Mouse (Mus musculus) neural tube, embryonic 14.5 days (tissue): Measurements from ENCODE around the gene Fastkd5. TPM values are rescaled to one million over a fixed set of nuclear protein-coding genes. Genes with fewer than 3 reads are reported as not detected.
A peak's percentile ranks its signal among the peaks of the same experiment; 100 is the strongest.

Experiments used
- ATAC-seq: fragments of 200-750 bp; cut with Nextera tagmentation; 2 replicates; pipeline ENCODE4 v1.8.0; 2017; ENCODE audit warnings: low read depth, mild to moderate bottlenecking, moderate TSS enrichment, moderate library complexity
- H3K27ac ChIP-seq: fragments of 300-500 bp; sonication (generic); 2 replicates; pipeline ENCODE4 v1.5.1; 2014; ENCODE audit warnings: low read depth, mild to moderate bottlenecking, control low read depth, low read length, moderate library complexity, mixed read lengths
- H3K27me3 ChIP-seq: fragments of 300-500 bp; sonication (generic); 2 replicates; pipeline ENCODE4 v1.6.1; 2014; ENCODE audit warnings: low read length; ENCODE audit not compliant: control insufficient read depth, insufficient read depth
- H3K36me3 ChIP-seq: fragments of 300-500 bp; sonication (generic); 2 replicates; pipeline ENCODE4 v1.6.1; 2014; ENCODE audit warnings: low read length, mixed read lengths; ENCODE audit not compliant: control insufficient read depth, insufficient read depth
- H3K4me1 ChIP-seq: fragments of 300-500 bp; sonication (generic); 2 replicates; pipeline ENCODE4 v1.6.1; 2014; ENCODE audit warnings: low read length; ENCODE audit not compliant: control insufficient read depth, insufficient read depth
- H3K4me2 ChIP-seq: fragments of 300-500 bp; sonication (generic); 2 replicates; pipeline ENCODE4 v1.6.1; 2014; ENCODE audit warnings: mild to moderate bottlenecking, low read depth, low read length, control low read depth
- H3K4me3 ChIP-seq: fragments of 300-500 bp; sonication (generic); 2 replicates; pipeline ENCODE4 v1.5.1; 2014; ENCODE audit warnings: low read depth, low read length, control low read depth, mixed read lengths
- H3K9ac ChIP-seq: fragments of 300-500 bp; sonication (generic); replicated peaks from 2 replicates; pipeline ENCODE4 v1.6.1; 2014; ENCODE audit warnings: low read depth, mild to moderate bottlenecking, control low read depth, low read length, mixed read lengths
- H3K9me3 ChIP-seq: fragments of 300-500 bp; sonication (generic); 2 replicates; pipeline ENCODE4 v1.6.1; 2016; ENCODE audit warnings: low read length; ENCODE audit not compliant: control insufficient read depth
- WGBS: fragments of 180-500 bp; shearing (Covaris S2); extraction: QIAGEN DNeasy Blood & Tissue Kit; methylation state at CpG from one replicate; pipeline ENCODE4 v1.1.7; 2014; 5-methylcytosine and 5-hydroxymethylcytosine counted together
- polyA plus RNA-seq: library from polyadenylated mRNA; unstranded; fragments of >200 nt; fragmentation: Nextera tagmentation; extraction: Ambion mirVana; gene quantifications from 2 replicates; pipeline ENCODE4 v1.2.1, GENCODE M21; 2014

The Fastkd5 gene
- polyA plus RNA-seq, 1 experiment from 2014 or later = 12.4 TPM

GRCm38 (mm10) chr2:130589157-130589556, 40.7 kb downstream of the Fastkd5 start:
- Histone ChIP-seq H3K36me3 (peaks cover 12% of the 10 kb centered on the region; the same call in 1 of the 2 replicates), H3K4me3 (no peak overlapping the region), H3K4me2 (no peak overlapping the region), H3K9ac (no peak overlapping the region), H3K4me1 (no peaks in the 10 kb centered on the region), H3K27ac (no peak overlapping the region), H3K9me3 (no peaks in the 10 kb centered on the region), H3K27me3 (no peaks in the 10 kb centered on the region)
- WGBS = 61% methylated on average over 4 of the region's 4 CpGs
- no peak for ATAC-seq

- H3K4me1 ChIP-seq = no peaks in the 10 kb centered on the region
- H3K27ac ChIP-seq = no peak overlapping the region
- ATAC-seq = no peak
- H3K9me3 ChIP-seq = no peaks in the 10 kb centered on the region
- no peak overlapping the region for H3K4me3 ChIP-seq
- no peak overlapping the region for H3K9ac ChIP-seq
- H3K27me3 ChIP-seq = no peaks in the 10 kb centered on the region
- 90% methylated on average over 2 of the region's 2 CpGs for WGBS
- peaks cover 12% of the 10 kb centered on the region; the same call in 1 of the 2 replicates for H3K36me3 ChIP-seq
- H3K4me2 ChIP-seq = no peak overlapping the region
Measured at GRCm38 (mm10) chr2:130588373-130588772, 41.5 kb downstream of the Fastkd5 start.

GRCm38 (mm10) chr2:130586016-130586415, 43.8 kb downstream of the Fastkd5 start:
- Histone ChIP-seq H3K4me1 (no peaks in the 10 kb centered on the region), H3K9me3 (no peaks in the 10 kb centered on the region), H3K36me3 (peaks cover 8% of the 10 kb centered on the region; the same call in 1 of the 2 replicates), H3K27me3 (peaks cover 6% of the 10 kb centered on the region; the same call in 1 of the 2 replicates), H3K4me2 (no peak overlapping the region), H3K9ac (no peak overlapping the region), H3K4me3 (no peak overlapping the region), H3K27ac (no peak overlapping the region)
- 86% methylated on average over 6 of the region's 6 CpGs for WGBS
- ATAC-seq = no peak

GRCm38 (mm10) chr2:130583902-130584560, 45.8 kb downstream of the Fastkd5 start:
- H3K4me1 ChIP-seq = no peaks in the 10 kb centered on the region
- no peaks in the 10 kb centered on the region for H3K36me3 ChIP-seq
- H3K9ac ChIP-seq = no peak overlapping the region
- H3K4me3 ChIP-seq = no peak overlapping the region
- no peak overlapping the region for H3K4me2 ChIP-seq
- H3K27me3 ChIP-seq = peaks cover 20% of the 10 kb centered on the region
- no peak overlapping the region for H3K27ac ChIP-seq
- no peaks in the 10 kb centered on the region for H3K9me3 ChIP-seq
- 79% methylated on average over 10 of the region's 10 CpGs for WGBS
- ATAC-seq = no peak

GRCm38 (mm10) chr2:130582552-130582951, 47.3 kb downstream of the Fastkd5 start, which contains the start of gene Avp:
Gene Avp (minus strand): TSS chr2:130582554.
- Histone ChIP-seq H3K9me3 (no peaks in the 10 kb centered on the region), H3K27me3 (peaks cover 30% of the 10 kb centered on the region), H3K36me3 (no peaks in the 10 kb centered on the region), H3K9ac (no peak within 1 kb of the TSS), H3K27ac (no peak within 1 kb of the TSS), H3K4me2 (no peak within 1 kb of the TSS), H3K4me1 (0 out of 2 replicates have a peak, but pooled peaks cover 2% of the 10 kb centered on the region), H3K4me3 (no peak within 1 kb of the TSS)
- 33% methylated on average over 10 of the region's 10 CpGs for WGBS
- no peak for ATAC-seq

DNA sequence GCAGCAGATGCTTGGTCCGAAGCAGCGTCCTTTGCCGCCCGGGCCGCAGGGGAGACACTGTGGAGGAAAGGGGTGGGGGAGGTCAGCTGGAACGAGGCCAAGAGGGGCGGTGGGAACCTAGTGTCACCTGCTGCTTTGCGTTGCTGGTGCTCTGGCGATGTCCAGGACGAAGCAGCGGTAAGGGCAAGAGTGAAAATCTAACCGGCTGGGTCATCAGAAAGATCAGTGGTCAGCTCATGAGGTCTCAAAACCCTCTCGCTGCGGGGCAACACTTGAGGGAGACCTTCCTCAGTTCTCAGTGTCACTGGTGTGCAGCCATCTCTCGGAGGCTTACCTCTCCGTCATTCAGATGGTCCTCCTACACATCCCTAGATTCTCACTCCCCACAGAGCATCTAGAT, 48.6 kb downstream of the Fastkd5 start:
- no peak overlapping the region for H3K27ac ChIP-seq
- peak overlapping the region; percentile 32; the same call in 1 of the 2 replicates for H3K4me2 ChIP-seq
- H3K9ac ChIP-seq = no peak overlapping the region
- 2% methylated on average over 15 of the region's 16 CpGs for WGBS
- H3K4me1 ChIP-seq = 0 out of 2 replicates have a peak, but pooled peaks cover 3% of the 10 kb centered on the region
- ATAC-seq = no peak
- H3K9me3 ChIP-seq = no peaks in the 10 kb centered on the region
- H3K4me3 ChIP-seq = peak overlapping the region; percentile 26
- H3K36me3 ChIP-seq = no peaks in the 10 kb centered on the region
- H3K27me3 ChIP-seq = peaks cover 37% of the 10 kb centered on the region

DNA sequence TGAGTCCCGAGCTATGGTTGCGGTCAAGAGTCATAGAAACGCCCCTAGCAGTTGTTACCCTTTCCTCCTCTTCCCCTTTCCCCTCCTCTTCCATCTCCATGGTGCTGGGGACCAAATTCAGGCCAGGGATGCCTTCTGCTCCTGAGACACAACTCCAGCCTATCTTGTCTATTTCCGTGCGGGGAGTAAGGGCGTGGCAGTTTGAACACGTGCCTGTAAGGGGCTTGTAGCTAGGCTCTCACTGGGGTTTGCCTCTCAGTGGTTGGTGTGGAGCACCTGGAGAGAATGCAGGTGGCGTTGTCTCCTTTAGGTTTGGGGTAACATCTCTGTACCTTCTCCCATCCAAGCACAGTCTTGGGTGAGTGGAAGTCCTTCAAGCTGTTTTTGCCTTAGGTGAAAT, 50.0 kb downstream of the Fastkd5 start:
- no peak overlapping the region for H3K27ac ChIP-seq
- no peak overlapping the region for H3K4me3 ChIP-seq
- H3K4me1 ChIP-seq = 0 out of 2 replicates have a peak, but pooled peaks cover 3% of the 10 kb centered on the region
- ATAC-seq = no peak
- peaks cover 49% of the 10 kb centered on the region for H3K27me3 ChIP-seq
- H3K9ac ChIP-seq = no peak overlapping the region
- no peaks in the 10 kb centered on the region for H3K36me3 ChIP-seq
- 6% methylated on average over 8 of the region's 8 CpGs for WGBS
- no peak overlapping the region for H3K4me2 ChIP-seq
- no peaks in the 10 kb centered on the region for H3K9me3 ChIP-seq

- H3K27me3 ChIP-seq = peaks cover 49% of the 10 kb centered on the region
- H3K27ac ChIP-seq = no peak overlapping the region
- H3K9ac ChIP-seq = no peak overlapping the region
- no peak overlapping the region for H3K4me3 ChIP-seq
- H3K36me3 ChIP-seq = no peaks in the 10 kb centered on the region
- no peaks in the 10 kb centered on the region for H3K9me3 ChIP-seq
- H3K4me2 ChIP-seq = no peak overlapping the region
- no peak for ATAC-seq
- 0 out of 2 replicates have a peak, but pooled peaks cover 3% of the 10 kb centered on the region for H3K4me1 ChIP-seq
- WGBS = 11% methylated on average over 11 of the region's 11 CpGs
Measured at GRCm38 (mm10) chr2:130578148-130578547, 51.7 kb downstream of the Fastkd5 start.

GRCm38 (mm10) chr2:130577632-130578031, 52.2 kb downstream of the Fastkd5 start:
- Histone ChIP-seq H3K4me3 (no peak overlapping the region), H3K4me2 (no peak overlapping the region), H3K36me3 (no peaks in the 10 kb centered on the region), H3K27me3 (peaks cover 47% of the 10 kb centered on the region), H3K9me3 (no peaks in the 10 kb centered on the region), H3K27ac (no peak overlapping the region), H3K9ac (no peak overlapping the region), H3K4me1 (0 out of 2 replicates have a peak, but pooled peaks cover 3% of the 10 kb centered on the region)
- 5% methylated on average over 12 of the region's 12 CpGs for WGBS
- no peak for ATAC-seq
